Mouse (Mus musculus): ENCODE data around the gene Iqcc. TPM values are rescaled to one million over a fixed set of nuclear protein-coding genes. Genes with fewer than 3 reads are reported as not detected.

Iqcc gene
- polyA plus RNA-seq, 1 experiment, result 78.8 TPM

- TF ChIP-seq POLR2A (IDR thresholded peaks at IDR 0.05; ENCODE audit: control insufficient read depth, extremely low read depth, insufficient read depth, low read length, poor library complexity), result no peak
- peak; percentile 86; the same call in 1 of the 2 replicates for TF ChIP-seq CTCF (IDR thresholded peaks at IDR 0.05; ENCODE audit: borderline replicate concordance, control insufficient read depth, extremely low read depth, insufficient read depth, low read length, poor library complexity)
- Histone ChIP-seq H3K27me3 (ENCODE audit: control insufficient read depth, insufficient read depth, low read length) (no peaks in the 10 kb centered on the region), H3K36me3 (ENCODE audit: control insufficient read depth, insufficient read depth, low read length) (peaks cover 17% of the 10 kb centered on the region), H3K4me3 (ENCODE audit: control insufficient read depth, insufficient read depth, low read length) (no peak overlapping the region), H3K27ac (ENCODE audit: control insufficient read depth, insufficient read depth, low read length) (peak overlapping the region; percentile 97), H3K4me1 (replicated peaks; ENCODE audit: control insufficient read depth, insufficient read depth, low read length) (peaks cover 45% of the 10 kb centered on the region)
- DNase-seq, result peak; percentile 86
- WGBS, result 32% methylated on average over 7 of the region's 7 CpGs
Observed at GRCm38 (mm10) chr4:129608426-129609025, 10.4 kb downstream of the Iqcc start.

- Histone ChIP-seq H3K27ac (ENCODE audit: control insufficient read depth, insufficient read depth, low read length) (no peak within 1 kb of the TSS), H3K4me1 (replicated peaks; ENCODE audit: control insufficient read depth, insufficient read depth, low read length) (peaks cover 12% of the 10 kb centered on the region), H3K27me3 (ENCODE audit: control insufficient read depth, insufficient read depth, low read length) (no peaks in the 10 kb centered on the region), H3K36me3 (ENCODE audit: control insufficient read depth, insufficient read depth, low read length) (peaks cover 12% of the 10 kb centered on the region), H3K4me3 (ENCODE audit: control insufficient read depth, insufficient read depth, low read length) (peak within 1 kb of the TSS; percentile 82)
- peak; percentile 86 for DNase-seq
- WGBS, result under 1% methylated on average over 74 of the region's 74 CpGs
- 0 out of 2 replicates have a peak, but pooled peaks have one; percentile 12 for TF ChIP-seq CTCF (IDR thresholded peaks at IDR 0.05; ENCODE audit: borderline replicate concordance, control insufficient read depth, extremely low read depth, insufficient read depth, low read length, poor library complexity)
- TF ChIP-seq POLR2A (IDR thresholded peaks at IDR 0.05; ENCODE audit: control insufficient read depth, extremely low read depth, insufficient read depth, low read length, poor library complexity), result peak; percentile 80
Observed at GRCm38 (mm10) chr4:129600233-129601158, 18.4 kb downstream of the Iqcc start, which contains the start of the genes Eif3i and Tmem234. Gene Eif3i, minus strand, starts transcription at chr4:129600648. Gene Tmem234, plus strand, starts transcription at chr4:129600668.

- DNase-seq, result no peak
- 86% methylated on average over 4 of the region's 4 CpGs for WGBS
- H3K4me1 ChIP-seq (replicated peaks; ENCODE audit: control insufficient read depth, insufficient read depth, low read length), result peaks cover 11% of the 10 kb centered on the region
- no peaks in the 10 kb centered on the region for H3K27me3 ChIP-seq (ENCODE audit: control insufficient read depth, insufficient read depth, low read length)
- peaks cover 20% of the 10 kb centered on the region for H3K36me3 ChIP-seq (ENCODE audit: control insufficient read depth, insufficient read depth, low read length)
- H3K27ac ChIP-seq (ENCODE audit: control insufficient read depth, insufficient read depth, low read length), result no peak overlapping the region
- no peak overlapping the region for H3K4me3 ChIP-seq (ENCODE audit: control insufficient read depth, insufficient read depth, low read length)
- no peak for TF ChIP-seq CTCF (IDR thresholded peaks at IDR 0.05; ENCODE audit: borderline replicate concordance, control insufficient read depth, extremely low read depth, insufficient read depth, low read length, poor library complexity)
- no peak for TF ChIP-seq POLR2A (IDR thresholded peaks at IDR 0.05; ENCODE audit: control insufficient read depth, extremely low read depth, insufficient read depth, low read length, poor library complexity)
Observed at GRCm38 (mm10) chr4:129588865-129589264, 30.0 kb downstream of the Iqcc start.

GRCm38 (mm10) chr4:129586943-129587342 is 32.0 kb downstream of the Iqcc start:
- Histone ChIP-seq H3K4me1 (replicated peaks; ENCODE audit: control insufficient read depth, insufficient read depth, low read length) (peaks cover 12% of the 10 kb centered on the region), H3K4me3 (ENCODE audit: control insufficient read depth, insufficient read depth, low read length) (no peak overlapping the region), H3K36me3 (ENCODE audit: control insufficient read depth, insufficient read depth, low read length) (peaks cover 8% of the 10 kb centered on the region), H3K27me3 (ENCODE audit: control insufficient read depth, insufficient read depth, low read length) (no peaks in the 10 kb centered on the region), H3K27ac (ENCODE audit: control insufficient read depth, insufficient read depth, low read length) (no peak overlapping the region)
- TF ChIP-seq POLR2A (IDR thresholded peaks at IDR 0.05; ENCODE audit: control insufficient read depth, extremely low read depth, insufficient read depth, low read length, poor library complexity) (no peak), CTCF (IDR thresholded peaks at IDR 0.05; ENCODE audit: borderline replicate concordance, control insufficient read depth, extremely low read depth, insufficient read depth, low read length, poor library complexity) (no peak)
- no peak for DNase-seq
- WGBS, result 100% methylated on average over 1 of the region's 1 CpGs

GRCm38 (mm10) chr4:129585773-129586172 is 33.1 kb downstream of the Iqcc start:
- DNase-seq, result no peak
- Histone ChIP-seq H3K4me1 (replicated peaks; ENCODE audit: control insufficient read depth, insufficient read depth, low read length) (peaks cover 12% of the 10 kb centered on the region), H3K27ac (ENCODE audit: control insufficient read depth, insufficient read depth, low read length) (no peak overlapping the region), H3K36me3 (ENCODE audit: control insufficient read depth, insufficient read depth, low read length) (no peaks in the 10 kb centered on the region), H3K27me3 (ENCODE audit: control insufficient read depth, insufficient read depth, low read length) (no peaks in the 10 kb centered on the region), H3K4me3 (ENCODE audit: control insufficient read depth, insufficient read depth, low read length) (no peak overlapping the region)
- 92% methylated on average over 9 of the region's 9 CpGs for WGBS
- TF ChIP-seq CTCF (IDR thresholded peaks at IDR 0.05; ENCODE audit: borderline replicate concordance, control insufficient read depth, extremely low read depth, insufficient read depth, low read length, poor library complexity) (no peak), POLR2A (IDR thresholded peaks at IDR 0.05; ENCODE audit: control insufficient read depth, extremely low read depth, insufficient read depth, low read length, poor library complexity) (no peak)

- peak overlapping the region; percentile 92 for H3K27ac ChIP-seq (ENCODE audit: control insufficient read depth, insufficient read depth, low read length)
- peaks cover 18% of the 10 kb centered on the region for H3K4me1 ChIP-seq (replicated peaks; ENCODE audit: control insufficient read depth, insufficient read depth, low read length)
- WGBS, result 4% methylated on average over 36 of the region's 36 CpGs
- no peaks in the 10 kb centered on the region for H3K27me3 ChIP-seq (ENCODE audit: control insufficient read depth, insufficient read depth, low read length)
- peak overlapping the region; percentile 90 for H3K4me3 ChIP-seq (ENCODE audit: control insufficient read depth, insufficient read depth, low read length)
- no peaks in the 10 kb centered on the region for H3K36me3 ChIP-seq (ENCODE audit: control insufficient read depth, insufficient read depth, low read length)
- DNase-seq, result peak; percentile 90
- TF ChIP-seq CTCF (IDR thresholded peaks at IDR 0.05; ENCODE audit: borderline replicate concordance, control insufficient read depth, extremely low read depth, insufficient read depth, low read length, poor library complexity) (peak; percentile 77; the same call in 1 of the 2 replicates), POLR2A (IDR thresholded peaks at IDR 0.05; ENCODE audit: control insufficient read depth, extremely low read depth, insufficient read depth, low read length, poor library complexity) (0 out of 2 replicates have a peak, but pooled peaks have one; percentile 46)
Observed at GRCm38 (mm10) chr4:129584884-129585608, 33.9 kb downstream of the Iqcc start.

Data from thymus, adult 2 months (tissue).